In genomic region chr14:120119506-120119905, GRCm38 (mm10) we compare ENCODE assay signal across 16 mouse cellular contexts.
DNase-seq lines count a peak whose midpoint lies in the region; ATAC-seq and TF ChIP-seq lines count a peak whose summit lies in the region.
"Had no signal": no experiment of that assay in that cellular context is flagged by ENCODE, and none has a peak within 500 bp of the region (broad histone marks: within the 10 kb centered on the region; RNA-seq: fewer than 3 reads in every experiment).

No protein-coding gene starts in this region.

- peak; percentile 30 for TF ChIP-seq CTCF in heart, adult 2 months (IDR thresholded peaks at IDR 0.05)
- TF ChIP-seq CTCF in kidney, postnatal 0 days (IDR thresholded peaks at IDR 0.05; ENCODE audit: low read depth), result 0 out of 2 replicates have a peak, but pooled peaks have one; percentile 6
- TF ChIP-seq CTCF in layer of hippocampus, adult 2 months (conservative IDR thresholded peaks at IDR 0.05), result peak; percentile 42

- no peaks in the 10 kb centered on the region for H3K9me3 ChIP-seq in kidney, postnatal 0 days (replicated peaks; ENCODE audit: low read length)
- H3K9me3 ChIP-seq: embryonic facial prominence, embryonic 12.5 days; limb, embryonic 13.5 days had no signal

- no peaks in the 10 kb centered on the region for H3K79me2 ChIP-seq in heart, adult 2 months (replicated peaks; ENCODE audit: control insufficient read depth, insufficient read depth, low read length)

- H3K27ac ChIP-seq in heart, adult 2 months, result peak overlapping the region; percentile 58
- no peak overlapping the region for H3K27ac ChIP-seq in kidney, postnatal 0 days
- H3K27ac ChIP-seq in layer of hippocampus, adult 2 months, result peak overlapping the region; percentile 72
- H3K27ac ChIP-seq: embryonic facial prominence, embryonic 12.5 days; hindbrain, embryonic 14.5 days; limb, embryonic 13.5 days; macrophage had no signal

- H3K4me2 ChIP-seq in kidney, postnatal 0 days (ENCODE audit: low read length), result no peak overlapping the region
- H3K4me2 ChIP-seq: embryonic facial prominence, embryonic 12.5 days; hindbrain, embryonic 14.5 days; limb, embryonic 13.5 days had no signal

- DNase-seq in heart, adult 2 months, result no peak
- DNase-seq in heart, adult 8-10 months (ENCODE audit: low spot score), result no peak
- DNase-seq in kidney, postnatal 0 days (ENCODE audit: low spot score), result no peak
- no peak for DNase-seq in kidney, adult 18-20 months
- peak; percentile 90 to 95 for DNase-seq in cerebellum, postnatal 14 days
- DNase-seq in layer of hippocampus, adult 2 months (ENCODE audit: low spot score in 2 of 2), result peak; percentile 77 to 79
- no peak for DNase-seq in thymus, postnatal 36 days
- DNase-seq: gastrocnemius, postnatal 14 days; kidney, adult 8-10 months; midbrain, embryonic 14.5 days; thymus, adult 18-20 months had no signal

- intact Hi-C loops in heart, adult 2 months (cut with DNase I), result no loop called here

- no peaks in the 10 kb centered on the region for H3K27me3 ChIP-seq in heart, adult 2 months (ENCODE audit: control insufficient read depth, insufficient read depth, low read length)
- no peaks in the 10 kb centered on the region for H3K27me3 ChIP-seq in kidney, postnatal 0 days (ENCODE audit: insufficient read depth, low read length)
- H3K27me3 ChIP-seq: embryonic facial prominence, embryonic 12.5 days; limb, embryonic 13.5 days had no signal

- H3K4me1 ChIP-seq in heart, adult 2 months (ENCODE audit: control insufficient read depth, insufficient read depth, low read length), result no peaks in the 10 kb centered on the region; the same call in 1 of the 2 replicates
- H3K4me1 ChIP-seq in kidney, postnatal 0 days (replicated peaks; ENCODE audit: insufficient read depth, low read length), result no peaks in the 10 kb centered on the region
- H3K4me1 ChIP-seq: embryonic facial prominence, embryonic 12.5 days; limb, embryonic 13.5 days had no signal

- TF ChIP-seq EP300 in heart, adult 2 months (IDR thresholded peaks at IDR 0.05; ENCODE audit: insufficient read depth, low read depth, low read length), result no peak

- no peak overlapping the region for H3K9ac ChIP-seq in heart, adult 2 months (ENCODE audit: low read depth, low read length)
- no peak overlapping the region for H3K9ac ChIP-seq in kidney, postnatal 0 days (ENCODE audit: low read depth, low read length)
- H3K9ac ChIP-seq: embryonic facial prominence, embryonic 12.5 days; hindbrain, embryonic 14.5 days; limb, embryonic 13.5 days had no signal

- WGBS in heart, adult 2 months, result 55% methylated on average over 5 of the region's 5 CpGs
- WGBS in kidney, postnatal 0 days, result 71% methylated on average over 5 of the region's 5 CpGs

- no peak for TF ChIP-seq POLR2A in heart, adult 2 months (IDR thresholded peaks at IDR 0.05; ENCODE audit: insufficient read depth, low read depth, low read length)

- no peak overlapping the region for H3K4me3 ChIP-seq in heart, adult 2 months
- H3K4me3 ChIP-seq in kidney, postnatal 0 days (replicated peaks; ENCODE audit: low read depth, low read length), result no peak overlapping the region
- no peak overlapping the region for H3K4me3 ChIP-seq in layer of hippocampus, adult 2 months
- H3K4me3 ChIP-seq: embryonic facial prominence, embryonic 12.5 days; limb, embryonic 13.5 days had no signal

- ATAC-seq in kidney, postnatal 0 days (replicated peaks; ENCODE audit: low FRiP score, low read depth), result no peak
- ATAC-seq: activated CD4-positive, CD25-positive, alpha-beta regulatory T cell, adult 4 months had no signal

- H3K36me3 ChIP-seq in heart, adult 2 months (ENCODE audit: control insufficient read depth, insufficient read depth, low read length), result no peaks in the 10 kb centered on the region
- no peaks in the 10 kb centered on the region for H3K36me3 ChIP-seq in kidney, postnatal 0 days (ENCODE audit: insufficient read depth, low read length)
- H3K36me3 ChIP-seq: embryonic facial prominence, embryonic 12.5 days; limb, embryonic 13.5 days had no signal

Comparison
In these comparisons a context has a peak if more than half of its experiments do, and no peak if none do; other contexts are left out.
1. DNase-seq: peak in cerebellum, postnatal 14 days (2 of 2) and layer of hippocampus, adult 2 months (2 of 2); none in heart, adult 2 months (0 of 2), heart, adult 8-10 months (single experiment), kidney, postnatal 0 days (single experiment), kidney, adult 18-20 months (single experiment) and thymus, postnatal 36 days (0 of 2).
2. Peak in every context shown above with its lines, with median percentiles within 50 percentile points of each other: CTCF ChIP-seq.